Mouse (Mus musculus) heart, embryonic 15.5 days (tissue): ENCODE measurements around the gene Vmn1r6. TPM values are rescaled to one million over a fixed set of nuclear protein-coding genes. Genes with fewer than 3 reads are reported as not detected.
"Not testable (repeated sequence)": the region's sequence is repeated elsewhere in the genome, so short reads cannot be mapped to it uniquely, and the experiment has no call there.

Experiments used
- ATAC-seq: fragments of 200-750 bp; cut with Nextera tagmentation; replicated peaks from 2 replicates; pipeline ENCODE4 v1.8.0; 2017; ENCODE audit warnings: low read depth, moderate TSS enrichment; ENCODE audit not compliant: insufficient number of reproducible peaks, insufficient read depth, low FRiP score
- H3K27ac ChIP-seq: fragments of 300-500 bp; sonication (generic); 2 replicates; pipeline ENCODE4 v1.5.1; 2015; ENCODE audit warnings: mild to moderate bottlenecking, inconsistent platforms
- H3K27me3 ChIP-seq: fragments of 300-500 bp; sonication (generic); 2 replicates; pipeline ENCODE4 v1.6.1; 2015; ENCODE audit warnings: inconsistent platforms
- H3K36me3 ChIP-seq: fragments of 300-500 bp; sonication (generic); 2 replicates; pipeline ENCODE4 v1.6.1; 2015; ENCODE audit warnings: mild to moderate bottlenecking, inconsistent platforms
- H3K4me1 ChIP-seq: fragments of 300-500 bp; sonication (generic); replicated peaks from 2 replicates; pipeline ENCODE4 v1.6.1; 2015; ENCODE audit warnings: inconsistent platforms
- H3K4me2 ChIP-seq: fragments of 300-500 bp; sonication (generic); 2 replicates; pipeline ENCODE4 v1.6.1; 2015; ENCODE audit warnings: inconsistent platforms, mild to moderate bottlenecking, moderate library complexity
- H3K4me3 ChIP-seq: fragments of 300-500 bp; sonication (generic); 2 replicates; pipeline ENCODE4 v1.5.1; 2015; ENCODE audit warnings: mild to moderate bottlenecking, inconsistent platforms
- H3K9ac ChIP-seq: fragments of 300-500 bp; sonication (generic); 2 replicates; pipeline ENCODE4 v1.6.1; 2015; ENCODE audit warnings: mild to moderate bottlenecking, inconsistent platforms
- H3K9me3 ChIP-seq: fragments of 300-500 bp; sonication (generic); replicated peaks from 2 replicates; pipeline ENCODE4 v1.6.1; 2016; ENCODE audit warnings: inconsistent platforms
- WGBS: fragments of 180-500 bp; shearing (Covaris S2); methylation state at CpG from one replicate; pipeline ENCODE4 v1.1.7; 2015; ENCODE audit warnings: mixed read lengths; 5-methylcytosine and 5-hydroxymethylcytosine counted together
- polyA plus RNA-seq: library from polyadenylated mRNA; unstranded; fragments of >200 nt; fragmentation: Nextera tagmentation; extraction: Ambion mirVana; gene quantifications from 2 replicates; pipeline ENCODE4 v1.2.1, GENCODE M21; 2015

Vmn1r6 gene
- polyA plus RNA-seq: not detected in 2 replicates

DNA sequence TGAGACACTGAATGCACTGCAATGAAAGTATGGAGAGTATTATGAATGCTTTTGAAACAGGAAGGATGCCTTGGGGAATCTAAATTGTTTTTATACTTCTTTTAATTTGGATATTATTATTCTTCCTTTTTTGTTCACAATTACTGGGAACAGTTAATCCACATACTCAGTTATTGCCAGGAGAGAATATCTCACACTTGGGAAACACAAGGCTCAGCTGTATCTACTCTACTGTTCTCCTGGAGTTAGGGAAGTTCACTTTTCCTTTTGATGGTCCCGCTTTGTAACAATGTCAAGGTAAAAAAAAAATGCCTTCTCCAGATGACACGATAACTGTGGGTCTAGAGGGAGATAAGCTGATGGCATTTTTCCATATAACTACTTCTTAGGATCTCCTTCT, at the start of gene Vmn1r6:
Gene Vmn1r6 (plus strand): TSS at position 301 of the 400 bp plus-strand sequence.
- WGBS: 64% methylated on average over 2 of the region's 2 CpGs
- Histone ChIP-seq H3K27ac (no peak within 1 kb of the TSS), H3K27me3 (no peaks in the 10 kb centered on the region), H3K36me3 (no peaks in the 10 kb centered on the region), H3K4me3 (no peak within 1 kb of the TSS), H3K9me3 (no peaks in the 10 kb centered on the region), H3K4me1 (no peaks in the 10 kb centered on the region), H3K4me2 (no peak within 1 kb of the TSS), H3K9ac (no peak within 1 kb of the TSS)
- ATAC-seq: no peak

DNA sequence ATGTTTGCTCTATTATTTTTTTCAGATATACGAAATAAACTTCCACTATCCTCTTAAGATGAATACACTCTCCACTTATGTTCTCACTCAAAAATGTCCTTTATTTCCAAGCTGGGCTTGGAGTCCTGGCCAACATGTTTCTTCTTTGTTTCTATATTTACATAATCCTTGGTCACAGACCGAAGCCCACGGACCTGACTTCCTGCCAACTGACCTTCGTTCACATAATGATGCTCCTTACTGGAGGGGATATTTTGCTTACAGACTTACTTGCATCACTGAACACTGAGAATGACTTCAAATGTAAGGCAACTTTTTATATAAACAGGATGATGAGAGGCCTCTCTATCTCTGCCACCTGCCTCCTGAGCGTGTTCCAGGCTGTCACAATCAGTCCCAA, 40.6 kb upstream of the Vmn1r6 start:
- 64% methylated on average over 5 of the region's 5 CpGs for WGBS

GRCm38 (mm10) chr6:56969973-56970372, 27.1 kb upstream of the Vmn1r6 start, which contains the start of gene Vmn1r5:
Gene Vmn1r5, plus strand, starts transcription at chr6:56970273.
- no peaks in the 10 kb centered on the region for H3K27me3 ChIP-seq
- H3K4me1 ChIP-seq: no peaks in the 10 kb centered on the region
- no peak within 1 kb of the TSS for H3K4me2 ChIP-seq
- H3K9me3 ChIP-seq: no peaks in the 10 kb centered on the region
- H3K27ac ChIP-seq: no peak within 1 kb of the TSS
- no peak for ATAC-seq
- no peaks in the 10 kb centered on the region for H3K36me3 ChIP-seq
- no peak within 1 kb of the TSS for H3K9ac ChIP-seq
- H3K4me3 ChIP-seq: no peak within 1 kb of the TSS

More for the DNA sequence above, 40.6 kb upstream of the Vmn1r6 start:
- Histone ChIP-seq H3K36me3 (no peaks in the 10 kb centered on the region), H3K27ac (no peak overlapping the region), H3K9me3 (no peaks in the 10 kb centered on the region), H3K27me3 (no peaks in the 10 kb centered on the region), H3K4me1 (no peaks in the 10 kb centered on the region), H3K4me2 (no peak overlapping the region), H3K4me3 (no peak overlapping the region), H3K9ac (no peak overlapping the region)
- no peak for ATAC-seq

DNA sequence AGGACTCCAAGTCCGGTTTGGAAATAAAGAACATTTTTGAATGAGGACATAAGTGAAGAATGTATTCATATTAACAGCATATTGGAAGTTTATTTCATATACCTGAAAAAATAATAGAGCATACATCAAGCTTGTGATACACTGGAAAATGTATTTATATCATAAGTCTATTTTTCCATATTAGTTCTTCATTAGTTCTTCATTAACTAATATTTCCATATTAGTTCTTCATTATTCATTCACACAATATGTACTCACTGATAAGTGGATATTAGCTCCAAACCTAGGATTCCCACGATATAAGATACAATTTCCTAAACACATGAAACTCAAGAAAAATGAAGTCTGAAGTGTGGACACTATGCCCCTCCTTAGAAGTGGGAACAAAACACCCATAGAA, 28.2 kb downstream of the Vmn1r6 start, which contains the start of gene Vmn1r7:
Gene Vmn1r7 (minus strand): TSS at position 101 of the 400 bp plus-strand sequence.
- H3K36me3 ChIP-seq, H3K27me3 ChIP-seq, H3K4me1 ChIP-seq, H3K4me3 ChIP-seq, H3K27ac ChIP-seq, H3K9ac ChIP-seq, H3K9me3 ChIP-seq, ATAC-seq, H3K4me2 ChIP-seq: not testable (repeated sequence)
- WGBS: 71% methylated on average over 2 of the region's 2 CpGs

DNA sequence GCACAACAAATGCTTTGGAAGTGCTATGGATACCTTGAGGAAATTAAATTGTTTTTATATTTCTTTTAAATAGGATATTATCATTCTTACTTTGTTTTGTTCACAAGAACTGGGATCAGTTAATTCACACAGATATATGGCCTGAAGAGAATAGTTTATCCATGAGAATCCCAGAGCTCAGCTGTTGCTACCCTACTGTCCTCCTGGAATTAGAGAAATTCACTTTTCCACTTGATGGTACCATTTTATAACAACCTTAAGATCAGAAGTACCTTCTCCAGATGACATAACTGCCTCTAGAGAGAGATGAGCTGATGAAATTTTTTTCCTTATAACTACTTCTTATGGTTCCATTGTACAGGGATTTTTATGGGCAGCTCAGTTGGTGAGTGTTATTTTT, 34.9 kb downstream of the Vmn1r6 start, which contains the start of gene Vmn1r8:
Gene Vmn1r8 (plus strand): TSS at position 301 of the 400 bp plus-strand sequence.
- no peaks in the 10 kb centered on the region for H3K9me3 ChIP-seq
- no peak for ATAC-seq
- no peaks in the 10 kb centered on the region for H3K27me3 ChIP-seq
- H3K36me3 ChIP-seq: no peaks in the 10 kb centered on the region
- H3K27ac ChIP-seq: no peak within 1 kb of the TSS
- H3K9ac ChIP-seq: no peak within 1 kb of the TSS
- no peak within 1 kb of the TSS for H3K4me2 ChIP-seq
- no peaks in the 10 kb centered on the region for H3K4me1 ChIP-seq
- no peak within 1 kb of the TSS for H3K4me3 ChIP-seq

GRCm38 (mm10) chr6:57034674-57035073, 37.6 kb downstream of the Vmn1r6 start:
- H3K27ac ChIP-seq: no peak overlapping the region
- H3K9ac ChIP-seq: no peak overlapping the region
- H3K36me3 ChIP-seq: no peaks in the 10 kb centered on the region
- H3K4me2 ChIP-seq: no peak overlapping the region
- no peaks in the 10 kb centered on the region for H3K9me3 ChIP-seq
- WGBS: 65% methylated on average over 2 of the region's 2 CpGs
- no peak for ATAC-seq
- no peaks in the 10 kb centered on the region for H3K27me3 ChIP-seq
- H3K4me3 ChIP-seq: no peak overlapping the region
- no peaks in the 10 kb centered on the region for H3K4me1 ChIP-seq

Other genes starting within 250 kb of the Vmn1r6 start
- gene Kbtbd2, start 199.4 kb upstream of the Vmn1r6 start, polyA plus RNA-seq: 22.8 and 31.2 TPM in 2 replicates
- gene Fkbp9, start 165.2 kb upstream of the Vmn1r6 start, polyA plus RNA-seq: 129 and 161 TPM in 2 replicates
- 64.4 and 71.7 TPM in 2 replicates for gene Nt5c3, start 73.3 kb upstream of the Vmn1r6 start, polyA plus RNA-seq
- 0.10 and 0.21 TPM in 2 replicates for gene Vmn1r4, start 73.2 kb upstream of the Vmn1r6 start, polyA plus RNA-seq
- not detected in 2 replicates for gene Vmn1r5, start 27.0 kb upstream of the Vmn1r6 start, polyA plus RNA-seq
- not detected in 2 replicates for gene Vmn1r7, start 28.1 kb downstream of the Vmn1r6 start, polyA plus RNA-seq
- not detected in 2 replicates for gene Vmn1r8, start 35.0 kb downstream of the Vmn1r6 start, polyA plus RNA-seq
- not detected in 2 replicates for gene Vmn1r9, start 69.5 kb downstream of the Vmn1r6 start, polyA plus RNA-seq
- not detected in 2 replicates for gene Vmn1r10, start 112.2 kb downstream of the Vmn1r6 start, polyA plus RNA-seq
- not detected in 2 replicates for gene Vmn1r11, start 136.2 kb downstream of the Vmn1r6 start, polyA plus RNA-seq
- not detected in 2 replicates for gene Vmn1r12, start 159.7 kb downstream of the Vmn1r6 start, polyA plus RNA-seq
- gene Vmn1r13, start 206.0 kb downstream of the Vmn1r6 start, polyA plus RNA-seq: not detected in 2 replicates
- not detected in 2 replicates for gene Vmn1r14, start 234.4 kb downstream of the Vmn1r6 start, polyA plus RNA-seq